Mouse (Mus musculus) fat pad, adult 2 months (tissue): ENCODE data around the gene Scgb2b24.

Experiments
- DNase-seq: peaks from one replicate; pipeline ENCODE4 v3.0.0-alpha.2; 2011; ENCODE audit warnings: low read depth, low spot score; ENCODE audit errors: extremely low read depth

Scgb2b24 gene

GRCm38 (mm10) chr7:33739212-33739611, at the start of gene Scgb2b24:
Gene Scgb2b24, minus strand, starts transcription at chr7:33739312.
- DNase-seq: no peak

- no peak for DNase-seq
Measured at GRCm38 (mm10) chr7:33743499-33743898, 4.4 kb upstream of the Scgb2b24 start, which contains the start of gene Scgb1b24. Gene Scgb1b24, plus strand, starts transcription at chr7:33743799.

- no peak for DNase-seq
Measured at GRCm38 (mm10) chr7:33689864-33690263, 49.2 kb downstream of the Scgb2b24 start.
